Mouse (Mus musculus) myocyte (in vitro differentiated cells): ENCODE measurements at regions not wholly inside any gene's neighbourhood (a gene's known extent, or its start where the extent isn't known, plus 50 kb on each side); places are given as distances from the start of the nearest gene placed in this dataset.

Experiments
- H3K27me3 ChIP-seq: one replicate; pipeline ENCODE4 v1.6.1; 2011; ENCODE audit not compliant: control insufficient read depth, insufficient read depth, insufficient read length
- H3K36me3 ChIP-seq: one replicate; pipeline ENCODE4 v1.6.1; 2011; ENCODE audit not compliant: control insufficient read depth, insufficient read depth
- H3K4me2 ChIP-seq: one replicate; pipeline ENCODE4 v1.6.1; 2011; ENCODE audit warnings: low read depth, control low read depth
- H3K4me3 ChIP-seq: one replicate; pipeline ENCODE4 v1.5.1; 2011; ENCODE audit warnings: mild to moderate bottlenecking, control low read depth, moderate library complexity
- H3K79me2 ChIP-seq: one replicate; pipeline ENCODE4 v1.6.1; 2011; ENCODE audit not compliant: control insufficient read depth, insufficient read depth
- H3ac ChIP-seq: one replicate; pipeline ENCODE4 v1.6.1; 2011; ENCODE audit not compliant: control insufficient read depth, insufficient read length
- CEBPB ChIP-seq: IDR thresholded peaks from 2 replicates; pipeline ENCODE4 v1.6.1; 2011; ENCODE audit warnings: mild to moderate bottlenecking, moderate library complexity; ENCODE audit not compliant: poor library complexity, insufficient read depth, severe bottlenecking
- E2F4 ChIP-seq: IDR thresholded peaks from one replicate; pipeline ENCODE4 v1.6.1; 2011; ENCODE audit warnings: mild to moderate bottlenecking, control low read depth, moderate library complexity; ENCODE audit not compliant: insufficient read depth
- MAX ChIP-seq: IDR thresholded peaks from one replicate; pipeline ENCODE4 v1.6.1; 2011; ENCODE audit warnings: low read depth, mild to moderate bottlenecking, control low read depth
- MYOD1 ChIP-seq, 3 experiments: IDR thresholded peaks; one replicate each; pipeline ENCODE4 v1.6.1; 2011; ENCODE audit warnings: control low read depth in 2 of 3, low read depth in 2 of 3, mild to moderate bottlenecking in 2 of 3, moderate library complexity in 1 of 3; ENCODE audit not compliant: insufficient read length in 2 of 3, control insufficient read depth in 1 of 3
- MYOG ChIP-seq, 3 experiments: IDR thresholded peaks; one replicate each; pipeline ENCODE4 v1.6.1; 2011; ENCODE audit warnings: control low read depth in 2 of 3, low read depth in 2 of 3, mild to moderate bottlenecking in 2 of 3; ENCODE audit not compliant: insufficient read length in 2 of 3, control insufficient read depth in 1 of 3, insufficient read depth in 1 of 3
- POLR2A ChIP-seq: IDR thresholded peaks from one replicate; pipeline ENCODE4 v1.6.1; 2011; ENCODE audit warnings: low read depth, mild to moderate bottlenecking, control low read depth, moderate library complexity; ENCODE audit not compliant: insufficient read length
- POLR2AphosphoS2 ChIP-seq: IDR thresholded peaks from one replicate; pipeline ENCODE4 v1.6.1; 2011; ENCODE audit warnings: low read depth, control low read depth; ENCODE audit not compliant: insufficient read length
- REST ChIP-seq: IDR thresholded peaks from one replicate; pipeline ENCODE4 v1.6.1; 2011; ENCODE audit warnings: mild to moderate bottlenecking, control low read depth, moderate library complexity; ENCODE audit not compliant: insufficient read depth, insufficient read length
- SRF ChIP-seq: IDR thresholded peaks from one replicate; pipeline ENCODE4 v1.6.1; 2011; ENCODE audit warnings: low read depth; ENCODE audit not compliant: control insufficient read depth, insufficient read length
- TCF12 ChIP-seq: IDR thresholded peaks from one replicate; pipeline ENCODE4 v1.6.1; 2011; ENCODE audit warnings: mild to moderate bottlenecking, control low read depth; ENCODE audit not compliant: poor library complexity, insufficient read depth, severe bottlenecking
- TCF3 ChIP-seq: IDR thresholded peaks from one replicate; pipeline ENCODE4 v1.6.1; 2011; ENCODE audit warnings: low read depth, control low read depth; ENCODE audit not compliant: insufficient read length
- USF1 ChIP-seq: IDR thresholded peaks from one replicate; pipeline ENCODE4 v1.6.1; 2011; ENCODE audit warnings: low read depth, mild to moderate bottlenecking, control low read depth, moderate library complexity

DNA sequence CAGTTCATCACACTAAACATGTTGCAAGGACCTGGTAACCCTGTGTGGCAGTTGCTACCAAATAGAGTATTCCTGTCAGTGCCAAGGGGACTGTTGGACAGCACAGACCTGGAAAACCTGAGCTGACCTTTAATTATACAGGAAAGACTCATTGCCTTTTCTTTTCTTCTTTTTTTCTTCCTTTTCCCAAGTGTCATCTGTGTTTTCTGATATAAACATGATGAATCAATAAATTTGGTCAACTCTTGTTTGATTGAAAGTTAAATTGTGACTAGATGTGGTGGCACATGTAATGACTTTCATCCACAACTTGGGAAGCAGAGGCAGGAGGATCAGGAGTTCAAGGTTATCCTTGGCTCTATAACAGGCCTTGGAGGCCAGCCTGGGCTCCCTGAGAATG lies 190.1 kb upstream of the Sall1 start:
- Histone ChIP-seq H3K36me3 (no peaks in the 10 kb centered on the region), H3ac (no peak overlapping the region), H3K4me3 (no peak overlapping the region), H3K27me3 (no peaks in the 10 kb centered on the region), H3K79me2 (no peaks in the 10 kb centered on the region), H3K4me2 (no peak overlapping the region)
- TF ChIP-seq POLR2A (no peak), REST (no peak)

- Histone ChIP-seq H3K27me3 (no peaks in the 10 kb centered on the region), H3K4me3 (no peak overlapping the region), H3K36me3 (no peaks in the 10 kb centered on the region), H3ac (no peak overlapping the region), H3K4me2 (no peak overlapping the region), H3K79me2 (no peaks in the 10 kb centered on the region)
- TF ChIP-seq USF1, result no peak
These were observed 188.4 kb upstream of the Sall1 start for GRCm38 (mm10) chr8:89232318-89232717.

DNA sequence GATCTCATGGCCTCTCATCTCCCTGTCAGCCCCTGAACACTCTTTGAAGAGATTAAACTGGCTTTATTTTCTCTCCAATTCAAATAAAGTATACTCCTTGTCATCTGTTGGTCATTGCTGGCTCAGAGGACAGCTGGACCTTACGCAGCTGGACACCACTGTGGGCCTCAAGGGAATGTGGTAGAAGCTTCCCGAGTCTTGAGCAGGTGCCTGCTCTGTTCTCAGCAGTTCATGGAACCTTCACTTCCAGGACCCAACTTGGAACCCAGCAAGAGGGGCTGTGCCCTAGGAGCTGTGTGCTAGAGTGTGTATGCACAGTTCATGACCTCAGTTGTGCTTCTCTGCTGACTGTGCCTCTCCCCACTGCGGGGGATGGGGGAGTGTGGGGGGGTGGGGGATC lies 185.2 kb upstream of the Sall1 start:
- TF ChIP-seq REST (no peak), MAX (no peak), MYOG (IDR thresholded peaks at IDR 0.05; ENCODE audit: control insufficient read depth in 1 of 3, insufficient read depth in 1 of 3, insufficient read length in 2 of 3, low read depth in 2 of 3) (no peak), POLR2A (no peak), TCF12 (no peak), POLR2AphosphoS2 (no peak), E2F4 (no peak), MYOD1 (IDR thresholded peaks at IDR 0.05; ENCODE audit: control insufficient read depth in 1 of 3, insufficient read length in 2 of 3, low read depth in 2 of 3) (no peak), USF1 (no peak)

GRCm38 (mm10) chr8:89220870-89221269 lies 176.9 kb upstream of the Sall1 start:
- no peaks in the 10 kb centered on the region for H3K36me3 ChIP-seq
- no peak for TF ChIP-seq USF1
- TF ChIP-seq E2F4, result no peak
- TF ChIP-seq CEBPB, result no peak
- TF ChIP-seq TCF12, result no peak
- no peaks in the 10 kb centered on the region for H3K27me3 ChIP-seq
- no peak overlapping the region for H3K4me3 ChIP-seq
- H3K4me2 ChIP-seq, result no peak overlapping the region
- H3K79me2 ChIP-seq, result no peaks in the 10 kb centered on the region
- no peak overlapping the region for H3ac ChIP-seq

More for the DNA sequence above, 185.2 kb upstream of the Sall1 start:
- H3K27me3 ChIP-seq, result no peaks in the 10 kb centered on the region
- H3ac ChIP-seq, result no peak overlapping the region
- no peaks in the 10 kb centered on the region for H3K79me2 ChIP-seq
- no peaks in the 10 kb centered on the region for H3K36me3 ChIP-seq
- H3K4me3 ChIP-seq, result no peak overlapping the region
- no peak overlapping the region for H3K4me2 ChIP-seq

DNA sequence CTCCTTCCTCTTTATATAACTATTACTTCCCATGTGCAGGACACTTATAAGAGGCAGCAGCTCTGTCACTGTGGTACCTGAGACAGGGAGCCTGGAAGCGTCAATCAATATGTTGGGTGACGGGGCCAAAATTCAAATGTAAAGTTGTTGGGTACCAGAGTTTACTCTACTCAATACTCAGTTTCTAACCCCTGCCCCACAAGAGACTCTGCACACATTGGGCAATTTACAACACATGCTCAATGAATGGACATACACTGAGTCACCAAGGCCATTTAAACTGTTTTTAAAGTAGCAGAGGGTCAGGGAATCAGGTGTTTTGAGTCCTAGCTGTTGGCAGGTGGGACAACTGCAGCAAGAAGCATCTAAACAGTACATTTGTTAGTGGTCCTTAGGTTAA lies 176.4 kb upstream of the Sall1 start:
- no peak overlapping the region for H3K4me2 ChIP-seq
- no peak overlapping the region for H3K4me3 ChIP-seq
- H3K79me2 ChIP-seq, result no peaks in the 10 kb centered on the region
- H3ac ChIP-seq, result no peak overlapping the region
- TF ChIP-seq CEBPB, result no peak
- TF ChIP-seq TCF12, result no peak
- TF ChIP-seq REST, result no peak
- TF ChIP-seq POLR2A, result no peak
- no peak for TF ChIP-seq E2F4
- TF ChIP-seq POLR2AphosphoS2, result no peak
- no peak for TF ChIP-seq MYOG (IDR thresholded peaks at IDR 0.05; ENCODE audit: control insufficient read depth in 1 of 3, insufficient read depth in 1 of 3, insufficient read length in 2 of 3, low read depth in 2 of 3)
- TF ChIP-seq MAX, result no peak
- no peak for TF ChIP-seq SRF
- no peak for TF ChIP-seq MYOD1 (IDR thresholded peaks at IDR 0.05; ENCODE audit: control insufficient read depth in 1 of 3, insufficient read length in 2 of 3, low read depth in 2 of 3)
- no peak for TF ChIP-seq USF1
- no peak for TF ChIP-seq TCF3
- no peaks in the 10 kb centered on the region for H3K27me3 ChIP-seq
- no peaks in the 10 kb centered on the region for H3K36me3 ChIP-seq

DNA sequence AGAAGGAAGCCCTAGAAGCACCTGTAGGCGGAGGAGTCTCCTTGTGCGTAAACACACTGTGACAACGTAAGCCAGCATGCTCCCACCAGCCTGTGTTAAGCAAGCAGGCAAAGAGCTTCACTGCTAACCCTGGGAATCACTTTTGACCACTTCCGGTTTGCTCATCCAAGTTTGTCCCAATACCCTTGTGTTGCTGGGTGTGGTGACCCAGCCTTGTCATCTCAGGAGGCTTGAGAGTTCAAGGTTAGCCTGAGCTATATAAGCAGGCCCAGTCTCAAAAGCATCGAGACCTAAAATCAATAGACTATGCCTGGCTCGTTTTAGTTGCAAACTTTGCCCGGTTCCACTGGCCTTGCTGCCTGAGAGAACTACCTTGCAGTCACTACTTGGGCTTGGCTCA lies 175.2 kb upstream of the Sall1 start:
- no peak for TF ChIP-seq POLR2AphosphoS2
- no peak for TF ChIP-seq USF1
- no peak for TF ChIP-seq MYOD1 (IDR thresholded peaks at IDR 0.05; ENCODE audit: control insufficient read depth in 1 of 3, insufficient read length in 2 of 3, low read depth in 2 of 3)
- TF ChIP-seq POLR2A, result no peak
- no peak for TF ChIP-seq TCF12
- TF ChIP-seq MYOG (IDR thresholded peaks at IDR 0.05; ENCODE audit: control insufficient read depth in 1 of 3, insufficient read depth in 1 of 3, insufficient read length in 2 of 3, low read depth in 2 of 3), result no peak
- no peak for TF ChIP-seq MAX
- no peak for TF ChIP-seq TCF3
- TF ChIP-seq REST, result no peak
- TF ChIP-seq E2F4, result no peak
- TF ChIP-seq SRF, result no peak
- no peak for TF ChIP-seq CEBPB
- no peak overlapping the region for H3ac ChIP-seq
- no peaks in the 10 kb centered on the region for H3K36me3 ChIP-seq
- H3K27me3 ChIP-seq, result no peaks in the 10 kb centered on the region
- H3K79me2 ChIP-seq, result no peaks in the 10 kb centered on the region
- no peak overlapping the region for H3K4me2 ChIP-seq
- H3K4me3 ChIP-seq, result no peak overlapping the region
